Mouse (Mus musculus) gastrocnemius, adult 2 months (tissue): ENCODE measurements around the gene Rbfox1. TPM values are rescaled to one million over a fixed set of nuclear protein-coding genes. Genes with fewer than 3 reads are reported as not detected.

ENCODE experiments used
- DNase-seq: peaks from one replicate; pipeline ENCODE4 v3.0.0; 2022
- H3K27ac ChIP-seq: fragments of 200-600 bp; 2 replicates; pipeline ENCODE4 v1.8.1; 2022; ENCODE audit warnings: mild to moderate bottlenecking
- H3K4me3 ChIP-seq: fragments of 200-600 bp; 2 replicates; pipeline ENCODE4 v1.8.1; 2022; ENCODE audit warnings: mild to moderate bottlenecking, moderate library complexity
- CTCF ChIP-seq: fragments of 200-600 bp; IDR thresholded peaks from 2 replicates; pipeline ENCODE4 v1.8.1; 2022; ENCODE audit warnings: antibody characterized with exemption, mild to moderate bottlenecking, moderate library complexity
- intact Hi-C: fragments of 180-260 bp; cut with DNase I; formaldehyde crosslinking; loops from one replicate; pipeline ENCODE4 v1.15.1; 2025
- total RNA-seq, 2 experiments: library from RNA; stranded (reverse); gene quantifications; 2 replicates each; pipeline ENCODE4 v1.2.3; 2021

Gene Rbfox1
- total RNA-seq, 2 experiments from 2014 or later, result 194 to 277 TPM

- TF ChIP-seq CTCF, result no peak
- intact Hi-C loops, result no loop called here
- H3K4me3 ChIP-seq, result no peak overlapping the region
- H3K27ac ChIP-seq, result no peak overlapping the region
- no peak for DNase-seq
Measured at GRCm38 (mm10) chr16:7163688-7164087, 1278.5 kb downstream of the Rbfox1 start.

DNA sequence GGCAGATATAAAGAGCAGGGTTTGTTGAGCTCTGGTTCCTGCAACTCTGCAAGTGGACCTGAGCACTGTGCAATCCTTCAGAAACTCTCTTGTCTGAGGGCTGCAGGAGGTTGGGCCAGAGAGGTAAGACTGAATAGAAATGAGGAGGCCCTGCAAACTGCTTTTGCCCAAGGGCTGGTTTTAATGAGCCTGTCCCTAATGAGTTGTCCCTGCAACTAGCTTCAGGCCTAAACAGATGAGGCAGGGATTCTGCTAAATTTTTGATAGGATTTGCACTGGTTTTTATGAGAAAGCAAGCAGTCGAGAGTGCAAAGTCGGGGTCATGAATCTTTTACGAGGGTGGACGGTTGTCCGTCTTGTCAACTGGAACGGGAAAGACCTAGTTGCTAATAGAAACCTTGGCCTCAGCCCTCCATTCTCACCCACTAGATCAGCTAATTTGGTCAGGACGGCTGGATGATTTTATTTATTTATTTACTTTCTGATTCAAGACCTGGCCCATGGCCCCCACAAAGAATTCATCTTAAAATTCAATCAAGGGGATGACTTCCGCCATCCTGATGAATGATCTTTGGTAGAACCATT, 1279.1 kb downstream of the Rbfox1 start:
- DNase-seq, result no peak
- TF ChIP-seq CTCF, result no peak
- Histone ChIP-seq H3K27ac (no peak overlapping the region), H3K4me3 (no peak overlapping the region)
- intact Hi-C loops, result no loop called here

GRCm38 (mm10) chr16:7175960-7176359, 1290.8 kb downstream of the Rbfox1 start:
- Histone ChIP-seq H3K4me3 (no peak overlapping the region), H3K27ac (no peak overlapping the region)
- no peak for DNase-seq
- no peak for TF ChIP-seq CTCF
- intact Hi-C loops, result no loop called here

DNA sequence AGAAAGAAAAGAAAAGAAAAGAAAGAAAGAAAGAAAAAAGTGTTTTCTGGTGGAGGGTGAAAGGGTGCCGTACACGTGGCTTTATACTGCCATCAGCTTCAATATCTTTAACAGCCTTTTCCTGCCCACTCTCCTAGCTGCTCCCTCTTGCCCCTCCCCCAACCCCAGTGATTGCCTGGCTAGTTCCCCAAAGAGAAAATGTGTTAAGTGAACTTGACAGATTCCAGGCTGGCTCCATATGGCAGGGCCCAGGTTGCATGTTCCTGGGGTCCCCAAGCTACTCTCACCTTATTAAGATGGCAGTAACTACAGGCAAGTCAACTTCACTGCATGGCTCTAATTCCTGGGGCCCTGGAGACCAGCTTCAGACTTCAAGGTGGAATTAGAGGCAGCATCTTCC, 1302.6 kb downstream of the Rbfox1 start:
- intact Hi-C loops, result no loop called here
- DNase-seq, result no peak
- Histone ChIP-seq H3K27ac (peak overlapping the region; percentile 43), H3K4me3 (no peak overlapping the region)
- no peak for TF ChIP-seq CTCF

DNA sequence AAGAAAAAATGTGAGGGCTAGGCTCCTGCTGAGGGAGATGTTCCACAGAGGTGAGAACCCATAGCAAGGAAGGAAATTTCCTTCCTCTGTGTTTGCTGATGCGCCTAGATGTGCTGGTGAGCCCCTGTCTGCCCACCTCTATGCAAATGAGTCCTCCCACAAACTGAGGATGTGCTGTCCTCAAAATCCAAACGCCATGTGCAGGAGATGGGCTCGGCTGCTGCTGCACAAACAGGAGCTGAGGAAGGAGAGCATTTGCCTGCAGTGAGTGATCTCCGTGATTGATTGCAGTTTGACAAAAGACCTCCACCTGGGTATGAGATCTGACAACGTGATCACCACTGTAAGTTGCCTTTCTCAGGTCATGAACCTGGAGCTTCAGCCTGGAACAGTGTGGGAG, 1308.4 kb downstream of the Rbfox1 start:
- no peak overlapping the region for H3K4me3 ChIP-seq
- DNase-seq, result no peak
- intact Hi-C loops, result no loop called here
- TF ChIP-seq CTCF, result no peak
- no peak overlapping the region for H3K27ac ChIP-seq

DNA sequence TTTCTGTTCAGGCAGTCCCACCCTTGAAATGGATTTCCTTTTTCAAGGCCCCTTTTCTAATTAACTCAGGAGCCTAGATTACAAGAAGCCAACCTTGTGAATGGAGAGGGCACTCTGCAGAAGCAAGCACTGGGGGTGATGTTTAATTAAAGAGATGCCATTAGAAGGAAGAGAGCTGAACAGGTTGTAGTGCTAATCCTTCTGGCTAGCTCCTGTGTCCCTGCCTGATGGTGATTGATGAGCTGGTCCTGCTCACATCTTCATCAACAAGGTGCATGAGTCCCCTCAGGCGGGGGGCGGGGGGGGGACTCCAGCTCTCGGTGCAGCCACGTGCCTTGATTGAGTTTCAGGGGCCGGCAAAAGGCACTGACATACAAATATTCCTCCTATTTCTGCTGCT, 1312.8 kb downstream of the Rbfox1 start:
- Histone ChIP-seq H3K4me3 (no peak overlapping the region), H3K27ac (no peak overlapping the region)
- no peak for DNase-seq
- TF ChIP-seq CTCF, result no peak
- intact Hi-C loops, result no loop called here

DNA sequence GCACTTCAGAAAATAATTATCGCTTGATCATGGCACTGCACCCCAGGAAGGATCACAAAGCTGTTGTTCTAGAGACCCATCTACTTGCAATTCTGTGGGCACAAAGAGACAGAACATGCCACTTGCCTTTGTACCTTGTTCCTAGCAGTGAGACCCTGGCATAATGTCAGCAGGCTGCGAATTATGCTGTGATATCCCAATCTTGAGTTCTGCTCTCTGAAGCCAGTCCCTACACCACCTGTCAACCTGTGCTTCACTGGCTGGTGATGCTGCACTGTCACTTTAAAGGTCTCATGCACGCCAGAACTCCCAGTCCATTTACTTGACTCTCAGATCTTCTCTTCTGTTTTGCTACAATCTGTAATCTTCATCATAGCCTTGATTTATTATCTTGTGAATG, 1315.1 kb downstream of the Rbfox1 start:
- no peak for DNase-seq
- intact Hi-C loops, result no loop called here
- no peak overlapping the region for H3K4me3 ChIP-seq
- H3K27ac ChIP-seq, result no peak overlapping the region
- TF ChIP-seq CTCF, result no peak

GRCm38 (mm10) chr16:7201816-7202215, 1316.7 kb downstream of the Rbfox1 start:
- no peak for TF ChIP-seq CTCF
- DNase-seq, result no peak
- Histone ChIP-seq H3K27ac (no peak overlapping the region), H3K4me3 (no peak overlapping the region)
- intact Hi-C loops, result no loop called here

GRCm38 (mm10) chr16:7206116-7206900, 1321.2 kb downstream of the Rbfox1 start:
- H3K4me3 ChIP-seq, result no peak overlapping the region
- intact Hi-C loops, result no loop called here
- TF ChIP-seq CTCF, result no peak
- H3K27ac ChIP-seq, result no peak overlapping the region
- no peak for DNase-seq

DNA sequence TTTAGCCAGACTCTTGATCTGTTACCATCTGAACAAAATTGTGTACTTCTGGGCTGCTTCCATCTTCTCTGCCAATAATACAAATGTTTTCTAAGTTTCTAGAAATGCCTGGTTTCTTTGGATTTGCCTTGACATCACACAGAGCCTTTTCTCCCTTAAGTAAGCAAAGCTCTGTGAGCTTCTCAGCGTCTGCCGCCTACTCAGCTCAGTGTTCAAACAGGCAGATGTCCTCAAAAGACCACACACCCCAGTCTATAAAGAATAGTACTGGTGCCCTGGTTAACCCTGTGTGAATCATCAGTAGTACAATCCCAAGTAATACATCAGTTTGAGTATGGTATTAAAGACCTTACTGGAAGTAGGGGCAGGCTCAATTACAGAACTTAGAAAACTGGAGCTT, 1322.4 kb downstream of the Rbfox1 start:
- no peak overlapping the region for H3K27ac ChIP-seq
- DNase-seq, result no peak
- TF ChIP-seq CTCF, result no peak
- H3K4me3 ChIP-seq, result no peak overlapping the region
- intact Hi-C loops, result no loop called here

DNA sequence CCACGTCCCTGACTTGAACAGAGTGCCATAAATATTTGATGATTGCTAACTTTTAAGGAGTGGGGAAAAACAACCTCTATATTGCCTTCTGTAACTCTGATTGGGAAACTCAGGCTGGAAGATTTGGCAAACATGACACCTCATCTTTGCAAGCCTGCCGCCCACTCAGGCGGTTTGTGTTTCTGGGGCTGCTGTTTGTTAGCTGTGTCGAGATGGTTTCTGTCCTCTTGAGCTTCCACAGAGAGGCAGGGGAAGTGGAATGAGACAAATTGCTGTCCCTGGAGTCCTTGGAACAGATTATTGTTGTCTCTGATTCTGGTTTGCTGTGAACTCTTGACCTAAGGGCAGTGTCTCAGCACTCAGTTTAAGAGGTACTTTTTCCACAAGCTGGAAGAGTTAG, 1327.6 kb downstream of the Rbfox1 start:
- TF ChIP-seq CTCF, result no peak
- no peak for DNase-seq
- Histone ChIP-seq H3K4me3 (no peak overlapping the region), H3K27ac (no peak overlapping the region)
- intact Hi-C loops, result no loop called here

DNA sequence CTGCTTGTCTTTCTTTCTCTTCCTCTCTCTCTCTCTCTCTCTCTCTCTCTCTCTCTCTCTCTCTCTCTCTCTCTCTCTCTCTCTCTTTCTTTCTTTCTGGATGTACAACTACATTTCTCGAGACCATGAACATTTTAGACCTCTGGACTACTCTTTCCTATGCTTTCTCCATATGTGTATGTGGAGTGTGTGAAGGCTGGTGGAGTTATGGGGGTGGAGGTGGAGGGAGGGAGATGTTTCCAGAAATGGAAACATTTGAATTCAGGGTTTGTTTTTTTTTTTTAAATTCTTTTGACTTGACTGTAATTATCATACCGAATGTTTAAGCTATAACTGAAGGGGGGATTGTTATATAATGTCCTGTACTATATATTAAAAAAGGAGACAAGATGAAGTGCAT, 1338.1 kb downstream of the Rbfox1 start:
- no peak overlapping the region for H3K4me3 ChIP-seq
- no peak overlapping the region for H3K27ac ChIP-seq
- intact Hi-C loops, result no loop called here
- no peak for TF ChIP-seq CTCF
- DNase-seq, result no peak

DNA sequence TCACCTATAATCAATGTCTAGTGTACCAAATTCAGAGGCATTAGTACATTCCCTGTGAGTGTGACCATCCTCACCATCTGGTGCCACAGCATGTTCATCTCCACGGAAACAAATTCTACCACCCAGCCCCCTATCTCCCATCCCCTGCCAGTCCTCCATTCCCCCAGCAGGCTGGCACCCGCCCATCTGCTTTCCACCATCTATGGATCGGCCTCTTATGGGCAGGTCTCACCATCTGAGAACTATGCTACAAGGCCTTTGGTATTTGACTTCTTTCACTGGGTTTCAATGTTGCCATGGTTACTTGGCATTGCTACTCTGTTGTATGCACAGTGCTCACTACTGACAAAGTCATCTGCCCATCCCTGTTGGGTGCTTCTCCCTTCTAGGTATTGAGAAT, 1340.8 kb downstream of the Rbfox1 start:
- TF ChIP-seq CTCF, result no peak
- Histone ChIP-seq H3K27ac (no peak overlapping the region), H3K4me3 (no peak overlapping the region)
- DNase-seq, result no peak
- intact Hi-C loops, result no loop called here

DNA sequence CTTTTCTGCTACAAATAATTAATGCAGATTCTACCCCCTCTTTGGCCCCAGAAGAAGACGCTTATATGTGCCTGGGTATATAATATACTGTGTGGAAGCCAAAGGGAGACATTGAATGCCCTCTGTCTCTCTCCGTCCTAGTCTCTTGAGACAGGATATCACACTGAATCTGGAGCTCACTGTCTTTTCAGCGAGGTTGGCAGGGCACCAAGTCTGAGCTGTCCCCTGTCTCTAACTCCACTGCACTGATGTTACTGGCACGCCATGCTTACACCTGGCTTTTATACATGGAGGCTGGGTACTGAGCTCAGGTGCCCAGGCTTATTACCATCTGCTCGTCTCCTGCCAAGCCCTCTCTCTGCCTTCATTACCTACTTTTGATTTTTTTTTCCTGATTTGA, 1343.1 kb downstream of the Rbfox1 start:
- TF ChIP-seq CTCF, result no peak
- peak; percentile 67 for DNase-seq
- H3K27ac ChIP-seq, result peak overlapping the region; percentile 64
- intact Hi-C loops, result no loop called here
- no peak overlapping the region for H3K4me3 ChIP-seq
